Mouse (Mus musculus) C2C12 (cell line): ENCODE measurements around the gene Sez6l2. TPM values are rescaled to one million over a fixed set of nuclear protein-coding genes. Genes with fewer than 3 reads are reported as not detected.

ENCODE experiments used
- H3K27me3 ChIP-seq: one replicate; pipeline ENCODE4 v1.6.1; 2011; ENCODE audit not compliant: control insufficient read depth, insufficient read depth, insufficient read length
- H3K36me3 ChIP-seq: one replicate; pipeline ENCODE4 v1.6.1; 2011; ENCODE audit not compliant: control insufficient read depth, insufficient read depth
- H3K4me3 ChIP-seq: one replicate; pipeline ENCODE4 v1.5.1; 2011; ENCODE audit warnings: mild to moderate bottlenecking, control low read depth; ENCODE audit not compliant: poor library complexity, insufficient read depth, severe bottlenecking
- H3K79me2 ChIP-seq: one replicate; pipeline ENCODE4 v1.6.1; 2011; ENCODE audit not compliant: control insufficient read depth, insufficient read depth
- H3K79me3 ChIP-seq: one replicate; pipeline ENCODE4 v1.6.1; 2011; ENCODE audit warnings: low read depth, control low read depth
- H3ac ChIP-seq: one replicate; pipeline ENCODE3; 2011; ENCODE audit warnings: low read depth; ENCODE audit not compliant: control insufficient read depth, insufficient read length
- CEBPB ChIP-seq: IDR thresholded peaks from one replicate; pipeline ENCODE4 v1.6.1; 2011; ENCODE audit warnings: low read depth, mild to moderate bottlenecking, control low read depth, moderate library complexity
- CTCF ChIP-seq: IDR thresholded peaks from one replicate; pipeline ENCODE4 v1.5.1; 2011; ENCODE audit not compliant: control insufficient read depth, insufficient read depth, insufficient read length
- FOSL1 ChIP-seq: IDR thresholded peaks from one replicate; pipeline ENCODE4 v1.8.0; 2011; ENCODE audit warnings: mild to moderate bottlenecking, low read length; ENCODE audit not compliant: poor library complexity, insufficient read depth, severe bottlenecking
- MAX ChIP-seq: IDR thresholded peaks from one replicate; pipeline ENCODE4 v1.6.1; 2011; ENCODE audit warnings: mild to moderate bottlenecking, control low read depth
- MYOD1 ChIP-seq: IDR thresholded peaks from one replicate; pipeline ENCODE4 v1.6.1; 2011; ENCODE audit warnings: low read depth; ENCODE audit not compliant: control insufficient read depth, insufficient read length
- MYOG ChIP-seq: IDR thresholded peaks from one replicate; pipeline ENCODE4 v1.6.1; 2011; ENCODE audit not compliant: control insufficient read depth, insufficient read length; ENCODE audit errors: extremely low read depth
- USF1 ChIP-seq: IDR thresholded peaks from one replicate; pipeline ENCODE4 v1.6.1; 2011; ENCODE audit warnings: low read depth, mild to moderate bottlenecking, control low read depth, moderate library complexity
- polyA plus RNA-seq: library from polyadenylated mRNA; unstranded; fragments of >200 nt; fragmentation: generic; extraction: Trizol; gene quantifications from one replicate; pipeline ENCODE4 v1.2.1, GENCODE M21; 2012; ENCODE audit warnings: missing spikeins

Sez6l2 gene
- polyA plus RNA-seq, 1 experiment: 0.11 TPM

- H3K27me3 ChIP-seq: peaks cover 10% of the 10 kb centered on the region
- peak overlapping the region; percentile 89 for H3K4me3 ChIP-seq
- peak overlapping the region; percentile 99 for H3ac ChIP-seq
- TF ChIP-seq FOSL1: no peak
- TF ChIP-seq USF1: no peak
- TF ChIP-seq CTCF: no peak
- no peak for TF ChIP-seq MYOD1
- no peak for TF ChIP-seq MYOG
- TF ChIP-seq MAX: no peak
- TF ChIP-seq CEBPB: no peak
- peaks cover 21% of the 10 kb centered on the region for H3K36me3 ChIP-seq
- H3K79me3 ChIP-seq: peaks cover 6% of the 10 kb centered on the region
- peaks cover 28% of the 10 kb centered on the region for H3K79me2 ChIP-seq
These were observed 26.6 kb downstream of the Sez6l2 start for GRCm38 (mm10) chr7:126976878-126977459.

- Histone ChIP-seq H3K27me3 (no peaks in the 10 kb centered on the region), H3ac (no peak overlapping the region), H3K79me2 (peaks cover 28% of the 10 kb centered on the region), H3K36me3 (peaks cover 21% of the 10 kb centered on the region), H3K79me3 (peaks cover 6% of the 10 kb centered on the region), H3K4me3 (no peak overlapping the region)
- no peak for TF ChIP-seq MYOG
- TF ChIP-seq CTCF: no peak
- TF ChIP-seq FOSL1: no peak
- no peak for TF ChIP-seq USF1
- no peak for TF ChIP-seq CEBPB
- TF ChIP-seq MYOD1: no peak
These were observed 28.5 kb downstream of the Sez6l2 start for GRCm38 (mm10) chr7:126978841-126979240.

GRCm38 (mm10) chr7:126981601-126982000 is 31.2 kb downstream of the Sez6l2 start:
- H3K79me3 ChIP-seq: peaks cover 4% of the 10 kb centered on the region
- TF ChIP-seq MYOG (no peak), MYOD1 (no peak), MAX (no peak), CEBPB (no peak), FOSL1 (no peak)
- H3K36me3 ChIP-seq: peaks cover 22% of the 10 kb centered on the region
- no peak overlapping the region for H3K4me3 ChIP-seq
- no peaks in the 10 kb centered on the region for H3K27me3 ChIP-seq
- H3K79me2 ChIP-seq: peaks cover 24% of the 10 kb centered on the region
- H3ac ChIP-seq: no peak overlapping the region

- peaks cover 20% of the 10 kb centered on the region for H3K79me2 ChIP-seq
- no peaks in the 10 kb centered on the region for H3K27me3 ChIP-seq
- peaks cover 27% of the 10 kb centered on the region for H3K36me3 ChIP-seq
- TF ChIP-seq MYOD1 (no peak), FOSL1 (no peak), MAX (no peak), CEBPB (no peak), USF1 (no peak), CTCF (no peak), MYOG (no peak)
- no peak overlapping the region for H3ac ChIP-seq
- peaks cover 3% of the 10 kb centered on the region for H3K79me3 ChIP-seq
- H3K4me3 ChIP-seq: no peak overlapping the region
These were observed 31.7 kb downstream of the Sez6l2 start for GRCm38 (mm10) chr7:126982054-126982453.

- H3K79me3 ChIP-seq: no peaks in the 10 kb centered on the region
- no peaks in the 10 kb centered on the region for H3K27me3 ChIP-seq
- H3ac ChIP-seq: no peak overlapping the region
- peaks cover 24% of the 10 kb centered on the region for H3K36me3 ChIP-seq
- H3K79me2 ChIP-seq: peaks cover 9% of the 10 kb centered on the region
- TF ChIP-seq MYOG (no peak), CEBPB (no peak), MAX (no peak), FOSL1 (no peak), MYOD1 (no peak), CTCF (no peak), USF1 (no peak)
- H3K4me3 ChIP-seq: no peak overlapping the region
These were observed 32.8 kb downstream of the Sez6l2 start for GRCm38 (mm10) chr7:126983113-126983512.

- Histone ChIP-seq H3K79me2 (no peaks in the 10 kb centered on the region), H3ac (no peak overlapping the region), H3K79me3 (no peaks in the 10 kb centered on the region), H3K27me3 (no peaks in the 10 kb centered on the region), H3K4me3 (no peak overlapping the region), H3K36me3 (peaks cover 8% of the 10 kb centered on the region)
- TF ChIP-seq MYOG: no peak
These were observed 34.5 kb downstream of the Sez6l2 start for GRCm38 (mm10) chr7:126984667-126985444.
